Mouse (Mus musculus): ENCODE results near the gene Eva1b. TPM values are rescaled to one million over a fixed set of nuclear protein-coding genes. Genes with fewer than 3 reads are reported as not detected.
A peak's percentile ranks its signal among the peaks of the same experiment; 100 is the strongest.

Gene Eva1b
- polyA plus RNA-seq, 1 experiment from 2014 or later: 29.0 TPM

DNA sequence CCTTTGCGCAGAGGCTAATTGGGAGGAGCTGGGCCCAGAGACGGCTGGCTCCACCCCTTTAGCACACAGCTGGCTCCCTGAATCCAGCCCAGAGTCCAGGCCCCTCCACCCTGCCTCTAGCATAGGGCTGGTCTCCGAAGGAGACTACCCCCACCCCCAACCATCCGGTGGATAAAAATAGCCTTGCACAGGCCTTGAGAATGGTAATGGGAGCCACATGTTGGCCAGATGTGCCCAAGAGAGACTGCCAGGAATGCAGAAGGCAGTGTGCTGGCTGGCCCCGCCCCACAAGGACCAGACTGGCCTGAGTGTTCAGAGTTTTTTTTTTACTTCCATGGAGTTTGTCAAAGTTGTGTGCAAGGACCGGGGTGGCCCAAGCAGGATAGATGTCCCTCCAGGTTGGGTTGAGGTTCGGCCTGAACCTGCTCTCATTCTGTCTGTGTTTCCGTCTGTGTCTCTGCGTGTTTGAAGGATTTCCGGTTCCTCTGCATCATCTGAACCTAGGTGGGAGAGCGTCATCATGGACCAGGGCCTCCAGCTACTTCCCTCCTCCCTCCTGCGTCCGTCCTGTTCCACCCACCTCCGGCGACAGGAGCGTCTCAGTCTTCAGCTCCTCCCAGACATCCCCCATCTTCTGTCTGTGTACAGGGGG lies 2.9 kb downstream of the Eva1b start:
- 0 out of 2 replicates have a peak overlapping the region, but pooled peaks have one; percentile 62 for H3K4me3 ChIP-seq (ENCODE audit: low read depth, low read length)
- H3K4me1 ChIP-seq (replicated peaks; ENCODE audit: control insufficient read depth, insufficient read depth, low read length): no peaks in the 10 kb centered on the region; the same call in 1 of the 2 replicates
- H3K27me3 ChIP-seq (replicated peaks; ENCODE audit: control insufficient read depth, insufficient read depth, low read length): no peaks in the 10 kb centered on the region
- WGBS: 43% methylated on average over 16 of the region's 16 CpGs
- H3K4me2 ChIP-seq (replicated peaks; ENCODE audit: low read depth): peak overlapping the region; percentile 88
- no peak overlapping the region for H3K9ac ChIP-seq (ENCODE audit: low read depth, low read length)
- no peaks in the 10 kb centered on the region for H3K9me3 ChIP-seq (ENCODE audit: control insufficient read depth)
- ATAC-seq: peak; percentile 7; the same call in 1 of the 2 replicates
- peaks cover 16% of the 10 kb centered on the region; the same call in 1 of the 2 replicates for H3K36me3 ChIP-seq (ENCODE audit: control insufficient read depth, insufficient read depth)
- TF ChIP-seq CTCF (IDR thresholded peaks at IDR 0.05; ENCODE audit: low read depth): no peak
- peak overlapping the region; percentile 16; the same call in 1 of the 2 replicates for H3K27ac ChIP-seq (ENCODE audit: low read depth, low read length)

DNA sequence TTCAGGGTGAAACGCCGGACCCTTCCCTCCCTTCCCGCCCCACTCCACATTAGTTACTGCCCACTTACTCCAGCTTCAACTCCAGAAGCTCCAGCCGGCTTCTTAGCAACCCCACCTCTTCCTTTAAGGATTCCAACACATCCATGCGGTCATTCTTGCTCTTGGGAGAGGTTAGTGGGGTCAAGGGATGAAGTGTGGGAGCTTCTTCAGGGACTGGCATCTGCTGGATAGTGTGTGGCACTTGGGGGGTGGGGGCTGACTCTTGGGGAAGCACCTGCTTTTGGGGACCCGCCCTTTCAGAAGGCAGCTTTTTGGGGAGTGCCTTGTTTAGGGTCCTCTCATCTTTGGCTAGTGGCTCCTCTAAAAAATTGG lies 3.4 kb downstream of the Eva1b start:
- H3K9me3 ChIP-seq (ENCODE audit: control insufficient read depth): no peaks in the 10 kb centered on the region
- H3K4me1 ChIP-seq (replicated peaks; ENCODE audit: control insufficient read depth, insufficient read depth, low read length): peaks cover 1% of the 10 kb centered on the region; the same call in 1 of the 2 replicates
- H3K4me2 ChIP-seq (replicated peaks; ENCODE audit: low read depth): peak overlapping the region; percentile 88; the same call in 1 of the 2 replicates
- H3K27me3 ChIP-seq (replicated peaks; ENCODE audit: control insufficient read depth, insufficient read depth, low read length): no peaks in the 10 kb centered on the region
- no peak overlapping the region for H3K4me3 ChIP-seq (ENCODE audit: low read depth, low read length)
- no peak for TF ChIP-seq CTCF (IDR thresholded peaks at IDR 0.05; ENCODE audit: low read depth)
- H3K27ac ChIP-seq (ENCODE audit: low read depth, low read length): no peak overlapping the region
- no peak for ATAC-seq
- peaks cover 16% of the 10 kb centered on the region; the same call in 1 of the 2 replicates for H3K36me3 ChIP-seq (ENCODE audit: control insufficient read depth, insufficient read depth)
- no peak overlapping the region for H3K9ac ChIP-seq (ENCODE audit: low read depth, low read length)
- 50% methylated on average over 6 of the region's 6 CpGs for WGBS

DNA sequence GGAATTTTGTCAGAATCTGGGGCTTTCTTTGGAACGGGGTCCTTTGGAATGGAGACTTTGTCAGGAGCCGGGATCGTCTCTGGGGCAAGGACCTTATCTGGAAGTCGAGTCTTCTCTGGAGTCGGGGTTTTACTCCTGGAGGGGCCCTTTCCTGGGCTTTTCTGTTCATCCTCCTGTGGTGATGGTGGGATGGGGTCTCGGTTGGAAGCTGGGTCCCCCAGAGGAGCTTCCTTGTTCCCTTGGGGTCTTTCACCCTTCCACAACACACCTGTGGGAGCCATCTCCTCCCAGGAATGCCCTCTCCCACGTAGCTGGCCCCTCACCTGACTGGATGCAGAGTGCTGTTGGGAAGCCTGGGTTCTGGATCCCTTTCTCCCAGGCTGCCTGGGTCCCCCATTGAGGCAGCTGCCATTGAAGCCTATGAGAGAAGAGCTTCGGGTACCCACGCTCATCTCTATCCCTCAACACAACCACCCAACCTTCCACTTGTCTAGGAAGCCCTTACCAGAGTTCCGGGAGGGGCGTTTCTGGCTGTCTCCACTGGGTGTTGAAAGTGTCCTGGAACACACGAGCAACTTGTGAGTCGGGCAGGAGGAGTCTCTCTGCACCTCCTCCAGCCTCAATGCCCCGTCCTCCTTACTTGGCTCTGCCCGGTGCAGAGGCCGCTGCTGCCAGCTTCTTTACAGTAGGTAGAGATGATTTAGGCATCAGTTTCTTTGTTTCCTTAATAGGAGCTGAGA lies 4.3 kb downstream of the Eva1b start:
- no peak for TF ChIP-seq CTCF (IDR thresholded peaks at IDR 0.05; ENCODE audit: low read depth)
- H3K4me1 ChIP-seq (replicated peaks; ENCODE audit: control insufficient read depth, insufficient read depth, low read length): peaks cover 4% of the 10 kb centered on the region; the same call in 1 of the 2 replicates
- no peak overlapping the region for H3K4me2 ChIP-seq (replicated peaks; ENCODE audit: low read depth)
- H3K27ac ChIP-seq (ENCODE audit: low read depth, low read length): no peak overlapping the region
- no peaks in the 10 kb centered on the region for H3K9me3 ChIP-seq (ENCODE audit: control insufficient read depth)
- WGBS: 84% methylated on average over 16 of the region's 16 CpGs
- no peaks in the 10 kb centered on the region for H3K27me3 ChIP-seq (replicated peaks; ENCODE audit: control insufficient read depth, insufficient read depth, low read length)
- H3K9ac ChIP-seq (ENCODE audit: low read depth, low read length): no peak overlapping the region
- peaks cover 16% of the 10 kb centered on the region; the same call in 1 of the 2 replicates for H3K36me3 ChIP-seq (ENCODE audit: control insufficient read depth, insufficient read depth)
- no peak overlapping the region for H3K4me3 ChIP-seq (ENCODE audit: low read depth, low read length)
- no peak for ATAC-seq

DNA sequence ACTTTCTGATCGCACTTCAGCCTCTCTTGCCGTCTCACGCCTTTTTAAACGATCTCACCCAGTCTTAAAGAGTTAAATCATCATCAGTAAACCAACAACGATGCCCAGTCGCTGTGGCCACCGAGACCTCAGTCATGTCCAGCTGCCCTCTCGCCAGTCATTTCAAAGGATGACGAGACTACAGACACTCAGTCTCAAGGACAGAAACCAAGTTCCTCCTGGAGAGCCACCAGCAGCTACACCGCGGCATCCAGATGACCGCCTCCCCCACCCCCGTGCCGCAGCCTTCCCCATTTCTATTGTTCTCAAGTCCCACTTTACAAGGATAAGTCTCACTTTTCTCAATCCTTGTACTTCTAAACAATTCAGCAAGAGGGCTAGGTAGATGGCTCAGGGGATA lies 5.3 kb downstream of the Eva1b start:
- Histone ChIP-seq H3K27ac (ENCODE audit: low read depth, low read length) (no peak overlapping the region), H3K4me3 (ENCODE audit: low read depth, low read length) (no peak overlapping the region), H3K4me2 (replicated peaks; ENCODE audit: low read depth) (no peak overlapping the region), H3K27me3 (replicated peaks; ENCODE audit: control insufficient read depth, insufficient read depth, low read length) (no peaks in the 10 kb centered on the region), H3K4me1 (replicated peaks; ENCODE audit: control insufficient read depth, insufficient read depth, low read length) (peaks cover 4% of the 10 kb centered on the region; the same call in 1 of the 2 replicates), H3K9ac (ENCODE audit: low read depth, low read length) (no peak overlapping the region), H3K9me3 (ENCODE audit: control insufficient read depth) (no peaks in the 10 kb centered on the region), H3K36me3 (ENCODE audit: control insufficient read depth, insufficient read depth) (peaks cover 16% of the 10 kb centered on the region; the same call in 1 of the 2 replicates)
- no peak for ATAC-seq
- 60% methylated on average over 14 of the region's 14 CpGs for WGBS
- no peak for TF ChIP-seq CTCF (IDR thresholded peaks at IDR 0.05; ENCODE audit: low read depth)

DNA sequence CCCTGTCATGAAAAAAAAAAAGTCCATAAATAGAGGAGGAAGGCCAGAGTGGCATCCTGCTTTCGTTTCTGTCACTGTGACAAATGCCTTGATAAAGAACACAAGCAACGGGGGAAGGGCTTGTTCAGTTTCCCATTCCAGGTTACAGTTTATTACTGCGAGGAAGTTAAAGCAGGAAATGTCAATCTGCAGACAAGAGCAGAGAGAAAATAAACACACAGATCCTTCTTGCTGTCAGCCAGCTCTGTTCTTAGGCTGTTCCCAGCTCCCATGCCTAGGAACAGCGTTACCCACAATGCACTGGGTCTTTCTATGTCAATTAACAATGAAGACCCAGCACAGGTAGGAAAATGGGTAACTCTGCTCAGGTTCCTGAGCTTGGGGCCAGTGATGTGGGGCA lies 7.6 kb downstream of the Eva1b start:
- Histone ChIP-seq H3K27me3 (replicated peaks; ENCODE audit: control insufficient read depth, insufficient read depth, low read length) (no peaks in the 10 kb centered on the region), H3K27ac (ENCODE audit: low read depth, low read length) (peak overlapping the region; percentile 4; the same call in 1 of the 2 replicates), H3K4me2 (replicated peaks; ENCODE audit: low read depth) (no peak overlapping the region), H3K4me3 (ENCODE audit: low read depth, low read length) (no peak overlapping the region), H3K9ac (ENCODE audit: low read depth, low read length) (no peak overlapping the region), H3K4me1 (replicated peaks; ENCODE audit: control insufficient read depth, insufficient read depth, low read length) (0 out of 2 replicates have a peak, but pooled peaks cover 4% of the 10 kb centered on the region), H3K36me3 (ENCODE audit: control insufficient read depth, insufficient read depth) (peaks cover 16% of the 10 kb centered on the region; the same call in 1 of the 2 replicates), H3K9me3 (ENCODE audit: control insufficient read depth) (no peaks in the 10 kb centered on the region)
- whole genome bisulfite sequencing: 14% methylated on average over 4 of the region's 4 CpGs
- no peak for TF ChIP-seq CTCF (IDR thresholded peaks at IDR 0.05; ENCODE audit: low read depth)
- ATAC-seq: no peak

DNA sequence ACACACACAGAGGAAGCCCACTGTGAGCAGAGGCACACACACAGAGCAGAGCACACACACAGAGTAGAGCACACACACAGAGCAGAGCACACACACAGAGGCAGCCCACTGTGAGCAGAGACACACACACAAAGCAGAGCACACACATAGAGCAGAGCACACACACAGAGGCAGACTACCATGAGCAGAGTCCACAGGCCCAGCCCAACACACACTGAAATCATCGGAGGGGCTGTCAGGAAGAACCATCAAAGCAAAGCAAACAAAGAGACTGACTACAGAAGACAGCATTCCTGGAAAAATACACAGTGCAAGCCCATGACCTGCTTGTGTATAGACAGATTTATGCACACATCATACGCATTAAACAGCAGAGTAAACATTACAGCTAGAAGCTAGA lies 8.3 kb downstream of the Eva1b start:
- Histone ChIP-seq H3K9ac (ENCODE audit: low read depth, low read length) (no peak overlapping the region), H3K27me3 (replicated peaks; ENCODE audit: control insufficient read depth, insufficient read depth, low read length) (no peaks in the 10 kb centered on the region), H3K27ac (ENCODE audit: low read depth, low read length) (peak overlapping the region; percentile 4; the same call in 1 of the 2 replicates), H3K4me1 (replicated peaks; ENCODE audit: control insufficient read depth, insufficient read depth, low read length) (0 out of 2 replicates have a peak, but pooled peaks cover 4% of the 10 kb centered on the region), H3K9me3 (ENCODE audit: control insufficient read depth) (no peaks in the 10 kb centered on the region), H3K36me3 (ENCODE audit: control insufficient read depth, insufficient read depth) (peaks cover 13% of the 10 kb centered on the region; the same call in 1 of the 2 replicates), H3K4me3 (ENCODE audit: low read depth, low read length) (no peak overlapping the region), H3K4me2 (replicated peaks; ENCODE audit: low read depth) (no peak overlapping the region)
- no peak for TF ChIP-seq CTCF (IDR thresholded peaks at IDR 0.05; ENCODE audit: low read depth)
- 14% methylated on average over 2 of the region's 2 CpGs for WGBS
- ATAC-seq: no peak; the same call in 1 of the 2 replicates

Data from intestine, postnatal 0 days (tissue).